Mouse (Mus musculus): ENCODE results near the gene Gm29427. TPM values are rescaled to one million over a fixed set of nuclear protein-coding genes. Genes with fewer than 3 reads are reported as not detected.

The Gm29427 gene
- polyA plus RNA-seq, 1 experiment, result 0.40 TPM

- Histone ChIP-seq H3K27ac (ENCODE audit: insufficient read depth, low read length) (no peak overlapping the region), H3K9me3 (replicated peaks; ENCODE audit: control insufficient read depth, insufficient read depth, low read length, poor library complexity, severe bottlenecking) (no peaks in the 10 kb centered on the region), H3K4me3 (ENCODE audit: low read depth, low read length) (no peak overlapping the region), H3K36me3 (ENCODE audit: control insufficient read depth, insufficient read depth, low read length, poor library complexity, severe bottlenecking) (no peaks in the 10 kb centered on the region), H3K9ac (ENCODE audit: low read depth, poor library complexity, severe bottlenecking) (no peak overlapping the region), H3K4me1 (ENCODE audit: control insufficient read depth, insufficient read depth, low read length) (no peaks in the 10 kb centered on the region), H3K27me3 (ENCODE audit: control insufficient read depth, insufficient read depth, low read length, poor library complexity, severe bottlenecking) (no peaks in the 10 kb centered on the region)
- TF ChIP-seq EP300 (IDR thresholded peaks at IDR 0.05; ENCODE audit: insufficient read depth, low read depth, low read length) (no peak), CTCF (IDR thresholded peaks at IDR 0.05; ENCODE audit: low read depth, low read length) (no peak), POLR2A (IDR thresholded peaks at IDR 0.05; ENCODE audit: insufficient read depth, low read length) (no peak)
Measured at GRCm38 (mm10) chr1:130714046-130714445, 1.6 kb downstream of the Gm29427 start.

- no peak overlapping the region for H3K27ac ChIP-seq (ENCODE audit: insufficient read depth, low read length)
- H3K4me3 ChIP-seq (ENCODE audit: low read depth, low read length), result no peak overlapping the region
- no peak for TF ChIP-seq EP300 (IDR thresholded peaks at IDR 0.05; ENCODE audit: insufficient read depth, low read depth, low read length)
- no peak for TF ChIP-seq POLR2A (IDR thresholded peaks at IDR 0.05; ENCODE audit: insufficient read depth, low read length)
- no peak for TF ChIP-seq CTCF (IDR thresholded peaks at IDR 0.05; ENCODE audit: low read depth, low read length)
- H3K9ac ChIP-seq (ENCODE audit: low read depth, poor library complexity, severe bottlenecking), result no peak overlapping the region
- no peaks in the 10 kb centered on the region for H3K9me3 ChIP-seq (replicated peaks; ENCODE audit: control insufficient read depth, insufficient read depth, low read length, poor library complexity, severe bottlenecking)
- H3K4me1 ChIP-seq (ENCODE audit: control insufficient read depth, insufficient read depth, low read length), result no peaks in the 10 kb centered on the region
- no peaks in the 10 kb centered on the region; the same call in 1 of the 2 replicates for H3K36me3 ChIP-seq (ENCODE audit: control insufficient read depth, insufficient read depth, low read length, poor library complexity, severe bottlenecking)
- no peaks in the 10 kb centered on the region for H3K27me3 ChIP-seq (ENCODE audit: control insufficient read depth, insufficient read depth, low read length, poor library complexity, severe bottlenecking)
Measured at GRCm38 (mm10) chr1:130710283-130711080, 5.1 kb downstream of the Gm29427 start.

- no peak overlapping the region for H3K9ac ChIP-seq (ENCODE audit: low read depth, poor library complexity, severe bottlenecking)
- peaks cover 3% of the 10 kb centered on the region for H3K36me3 ChIP-seq (ENCODE audit: control insufficient read depth, insufficient read depth, low read length, poor library complexity, severe bottlenecking)
- no peaks in the 10 kb centered on the region for H3K9me3 ChIP-seq (replicated peaks; ENCODE audit: control insufficient read depth, insufficient read depth, low read length, poor library complexity, severe bottlenecking)
- no peak overlapping the region for H3K4me3 ChIP-seq (ENCODE audit: low read depth, low read length)
- H3K4me1 ChIP-seq (ENCODE audit: control insufficient read depth, insufficient read depth, low read length), result no peaks in the 10 kb centered on the region
- H3K27ac ChIP-seq (ENCODE audit: insufficient read depth, low read length), result no peak overlapping the region
- no peak for TF ChIP-seq POLR2A (IDR thresholded peaks at IDR 0.05; ENCODE audit: insufficient read depth, low read length)
- no peaks in the 10 kb centered on the region for H3K27me3 ChIP-seq (ENCODE audit: control insufficient read depth, insufficient read depth, low read length, poor library complexity, severe bottlenecking)
Measured at GRCm38 (mm10) chr1:130703613-130704012, 12.0 kb downstream of the Gm29427 start.

GRCm38 (mm10) chr1:130701976-130702375 lies 13.6 kb downstream of the Gm29427 start:
- H3K9me3 ChIP-seq (replicated peaks; ENCODE audit: control insufficient read depth, insufficient read depth, low read length, poor library complexity, severe bottlenecking), result no peaks in the 10 kb centered on the region
- no peak overlapping the region for H3K27ac ChIP-seq (ENCODE audit: insufficient read depth, low read length)
- H3K9ac ChIP-seq (ENCODE audit: low read depth, poor library complexity, severe bottlenecking), result no peak overlapping the region
- TF ChIP-seq CTCF (IDR thresholded peaks at IDR 0.05; ENCODE audit: low read depth, low read length), result no peak
- no peak for TF ChIP-seq POLR2A (IDR thresholded peaks at IDR 0.05; ENCODE audit: insufficient read depth, low read length)
- no peak for TF ChIP-seq EP300 (IDR thresholded peaks at IDR 0.05; ENCODE audit: insufficient read depth, low read depth, low read length)
- peaks cover 3% of the 10 kb centered on the region for H3K36me3 ChIP-seq (ENCODE audit: control insufficient read depth, insufficient read depth, low read length, poor library complexity, severe bottlenecking)
- H3K27me3 ChIP-seq (ENCODE audit: control insufficient read depth, insufficient read depth, low read length, poor library complexity, severe bottlenecking), result no peaks in the 10 kb centered on the region
- no peak overlapping the region for H3K4me3 ChIP-seq (ENCODE audit: low read depth, low read length)
- H3K4me1 ChIP-seq (ENCODE audit: control insufficient read depth, insufficient read depth, low read length), result no peaks in the 10 kb centered on the region

GRCm38 (mm10) chr1:130699937-130700633 lies 15.5 kb downstream of the Gm29427 start:
- no peaks in the 10 kb centered on the region for H3K4me1 ChIP-seq (ENCODE audit: control insufficient read depth, insufficient read depth, low read length)
- no peak overlapping the region for H3K27ac ChIP-seq (ENCODE audit: insufficient read depth, low read length)
- H3K9ac ChIP-seq (ENCODE audit: low read depth, poor library complexity, severe bottlenecking), result no peak overlapping the region
- TF ChIP-seq POLR2A (IDR thresholded peaks at IDR 0.05; ENCODE audit: insufficient read depth, low read length) (no peak), CTCF (IDR thresholded peaks at IDR 0.05; ENCODE audit: low read depth, low read length) (no peak), EP300 (IDR thresholded peaks at IDR 0.05; ENCODE audit: insufficient read depth, low read depth, low read length) (no peak)
- no peaks in the 10 kb centered on the region for H3K27me3 ChIP-seq (ENCODE audit: control insufficient read depth, insufficient read depth, low read length, poor library complexity, severe bottlenecking)
- no peaks in the 10 kb centered on the region for H3K9me3 ChIP-seq (replicated peaks; ENCODE audit: control insufficient read depth, insufficient read depth, low read length, poor library complexity, severe bottlenecking)
- H3K36me3 ChIP-seq (ENCODE audit: control insufficient read depth, insufficient read depth, low read length, poor library complexity, severe bottlenecking), result peaks cover 3% of the 10 kb centered on the region; the same call in 1 of the 2 replicates
- H3K4me3 ChIP-seq (ENCODE audit: low read depth, low read length), result no peak overlapping the region

- H3K27me3 ChIP-seq (ENCODE audit: control insufficient read depth, insufficient read depth, low read length, poor library complexity, severe bottlenecking), result no peaks in the 10 kb centered on the region
Measured at GRCm38 (mm10) chr1:130698601-130699000, 17.0 kb downstream of the Gm29427 start.

More at GRCm38 (mm10) chr1:130698601-130699000, 17.0 kb downstream of the Gm29427 start:
- H3K4me1 ChIP-seq (ENCODE audit: control insufficient read depth, insufficient read depth, low read length), result no peaks in the 10 kb centered on the region
- H3K4me3 ChIP-seq (ENCODE audit: low read depth, low read length), result no peak overlapping the region
- peaks cover 3% of the 10 kb centered on the region; the same call in 1 of the 2 replicates for H3K36me3 ChIP-seq (ENCODE audit: control insufficient read depth, insufficient read depth, low read length, poor library complexity, severe bottlenecking)
- TF ChIP-seq CTCF (IDR thresholded peaks at IDR 0.05; ENCODE audit: low read depth, low read length) (no peak), POLR2A (IDR thresholded peaks at IDR 0.05; ENCODE audit: insufficient read depth, low read length) (no peak)
- H3K27ac ChIP-seq (ENCODE audit: insufficient read depth, low read length), result no peak overlapping the region
- H3K9ac ChIP-seq (ENCODE audit: low read depth, poor library complexity, severe bottlenecking), result no peak overlapping the region
- no peaks in the 10 kb centered on the region for H3K9me3 ChIP-seq (replicated peaks; ENCODE audit: control insufficient read depth, insufficient read depth, low read length, poor library complexity, severe bottlenecking)
